Mouse (Mus musculus): ENCODE data around the gene Olfr263. TPM values are rescaled to one million over a fixed set of nuclear protein-coding genes. Genes with fewer than 3 reads are reported as not detected.

Gene Olfr263
- polyA plus RNA-seq, 2 experiments = not detected

DNA sequence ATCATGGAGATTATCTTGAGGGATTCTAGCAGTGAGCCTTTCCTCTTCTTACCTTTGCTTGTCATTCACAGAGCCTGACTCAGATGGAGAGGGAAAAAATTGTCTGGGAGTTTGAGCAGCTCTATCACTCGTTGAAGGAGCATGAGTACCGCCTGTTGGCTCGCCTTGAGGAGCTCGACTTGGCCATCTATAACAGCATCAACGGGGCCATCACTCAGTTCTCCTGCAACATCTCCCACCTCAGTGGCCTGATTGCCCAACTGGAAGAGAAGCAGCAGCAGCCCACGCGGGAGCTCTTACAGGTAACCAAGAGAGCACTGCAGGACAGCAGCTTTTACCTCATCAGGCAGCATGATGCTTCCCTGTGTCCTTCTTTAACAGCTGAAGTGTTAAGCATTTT is 54.2 kb downstream of the Olfr263 start:
- ATAC-seq (ENCODE audit: low FRiP score, low read depth) (no peak), DNase-seq (ENCODE audit: low spot score) (no peak)
- 89% methylated on average over 7 of the region's 7 CpGs for WGBS
- peaks cover 16% of the 10 kb centered on the region for H3K4me1 ChIP-seq (ENCODE audit: control insufficient read depth, insufficient read depth, low read length)
- no peak overlapping the region for H3K9ac ChIP-seq (ENCODE audit: low read depth, low read length, severe bottlenecking)
- TF ChIP-seq POLR2A (IDR thresholded peaks at IDR 0.05; ENCODE audit: borderline replicate concordance, extremely low read depth, insufficient read depth, insufficient read length) = no peak
- no peaks in the 10 kb centered on the region for H3K27me3 ChIP-seq (ENCODE audit: control insufficient read depth, insufficient read depth, low read length)
- H3K9me3 ChIP-seq (ENCODE audit: control insufficient read depth, low read length) = no peaks in the 10 kb centered on the region
- H3K27ac ChIP-seq (replicated peaks; ENCODE audit: low read depth, low read length) = no peak overlapping the region
- no peak overlapping the region for H3K4me3 ChIP-seq (replicated peaks; ENCODE audit: low read length)
- H3K4me2 ChIP-seq (replicated peaks; ENCODE audit: low read depth, low read length, severe bottlenecking) = no peak overlapping the region
- H3K36me3 ChIP-seq (ENCODE audit: control insufficient read depth, insufficient read depth, low read length) = peaks cover 71% of the 10 kb centered on the region

DNA sequence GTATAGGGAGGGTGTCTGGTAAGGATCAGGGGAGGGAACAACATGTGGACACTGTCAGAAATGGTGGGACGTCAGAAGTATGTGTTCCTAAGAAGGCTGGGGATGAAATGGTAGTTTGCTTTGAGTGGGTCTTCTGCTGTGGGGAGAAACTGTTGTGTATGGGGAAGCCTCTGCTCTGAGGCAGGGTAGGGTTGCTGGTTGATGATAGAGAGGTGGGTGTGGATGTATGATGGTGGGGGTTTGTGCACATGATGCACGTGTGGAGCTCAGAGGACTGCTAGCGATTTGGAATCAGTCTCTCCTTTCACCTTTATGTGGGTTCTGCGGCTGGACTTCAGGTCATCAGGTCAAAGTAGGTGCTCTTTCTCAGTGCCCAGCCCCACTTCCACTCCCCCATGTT is 56.1 kb downstream of the Olfr263 start:
- no peak for ATAC-seq (ENCODE audit: low FRiP score, low read depth)
- Histone ChIP-seq H3K9ac (ENCODE audit: low read depth, low read length, severe bottlenecking) (no peak overlapping the region), H3K4me2 (replicated peaks; ENCODE audit: low read depth, low read length, severe bottlenecking) (no peak overlapping the region), H3K4me1 (ENCODE audit: control insufficient read depth, insufficient read depth, low read length) (peaks cover 14% of the 10 kb centered on the region), H3K9me3 (ENCODE audit: control insufficient read depth, low read length) (no peaks in the 10 kb centered on the region), H3K4me3 (replicated peaks; ENCODE audit: low read length) (no peak overlapping the region), H3K27me3 (ENCODE audit: control insufficient read depth, insufficient read depth, low read length) (no peaks in the 10 kb centered on the region), H3K36me3 (ENCODE audit: control insufficient read depth, insufficient read depth, low read length) (peaks cover 89% of the 10 kb centered on the region), H3K27ac (replicated peaks; ENCODE audit: low read depth, low read length) (no peak overlapping the region)
- WGBS = 85% methylated on average over 4 of the region's 4 CpGs
- no peak for DNase-seq (ENCODE audit: low spot score)
- TF ChIP-seq POLR2A (IDR thresholded peaks at IDR 0.05; ENCODE audit: borderline replicate concordance, extremely low read depth, insufficient read depth, insufficient read length) = no peak

Other genes with a start within 250 kb of the Olfr263 start
- gene Olfr1370, start 54.7 kb upstream of the Olfr263 start, polyA plus RNA-seq (2012; rRNA removed) = not detected in 2 replicates
- not detected in 2 replicates for gene Olfr1370, start 54.7 kb upstream of the Olfr263 start, polyA plus RNA-seq (2014; fragmentation: Nextera tagmentation; extraction: Ambion mirVana)
- gene Olfr1369-ps1, start 18.2 kb upstream of the Olfr263 start, polyA plus RNA-seq (2012; rRNA removed) = not detected in 2 replicates
- gene Olfr1369-ps1, start 18.2 kb upstream of the Olfr263 start, polyA plus RNA-seq (2014; fragmentation: Nextera tagmentation; extraction: Ambion mirVana) = not detected in 2 replicates
- not detected in 2 replicates for gene Olfr1368, start 16.2 kb downstream of the Olfr263 start, polyA plus RNA-seq (2012; rRNA removed)
- gene Olfr1368, start 16.2 kb downstream of the Olfr263 start, polyA plus RNA-seq (2014; fragmentation: Nextera tagmentation; extraction: Ambion mirVana) = not detected in 2 replicates
- 101 and 110 TPM in 2 replicates for gene Trim27, start 49.8 kb downstream of the Olfr263 start, polyA plus RNA-seq (2012; rRNA removed)
- gene Trim27, start 49.8 kb downstream of the Olfr263 start, polyA plus RNA-seq (2014; fragmentation: Nextera tagmentation; extraction: Ambion mirVana) = 123 and 137 TPM in 2 replicates
- gene Gpx5, start 163.1 kb downstream of the Olfr263 start, polyA plus RNA-seq (2012; rRNA removed) = 0.05 and 0.29 TPM in 2 replicates
- gene Gpx5, start 163.1 kb downstream of the Olfr263 start, polyA plus RNA-seq (2014; fragmentation: Nextera tagmentation; extraction: Ambion mirVana) = not detected in 2 replicates
- 0.19 and 0.27 TPM in 2 replicates for gene Gpx6, start 182.5 kb downstream of the Olfr263 start, polyA plus RNA-seq (2012; rRNA removed)
- 0.35 and 0.63 TPM in 2 replicates for gene Gpx6, start 182.5 kb downstream of the Olfr263 start, polyA plus RNA-seq (2014; fragmentation: Nextera tagmentation; extraction: Ambion mirVana)
- not detected in 2 replicates for gene Olfr1367, start 217.3 kb downstream of the Olfr263 start, polyA plus RNA-seq (2012; rRNA removed)
- gene Olfr1367, start 217.3 kb downstream of the Olfr263 start, polyA plus RNA-seq (2014; fragmentation: Nextera tagmentation; extraction: Ambion mirVana) = not detected in 2 replicates
- 7.0 and 9.7 TPM in 2 replicates for gene Zscan12, start 233.2 kb downstream of the Olfr263 start, polyA plus RNA-seq (2012; rRNA removed)
- 11.2 and 11.4 TPM in 2 replicates for gene Zscan12, start 233.2 kb downstream of the Olfr263 start, polyA plus RNA-seq (2014; fragmentation: Nextera tagmentation; extraction: Ambion mirVana)

Measured in limb, embryonic 14.5 days (tissue).